Mouse (Mus musculus) heart, postnatal 14 days (tissue): ENCODE data around the gene Vmn1r103. TPM values are rescaled to one million over a fixed set of nuclear protein-coding genes. Genes with fewer than 3 reads are reported as not detected.
"Not testable (repeated sequence)": the region's sequence is repeated elsewhere in the genome, so short reads cannot be mapped to it uniquely, and the experiment has no call there.

Experiments
- DNase-seq, 2 experiments: peaks; one replicate each; pipeline ENCODE4 v3.0.0; 2021 to 2022
- intact Hi-C: fragments of 180-260 bp; cut with DNase I; formaldehyde crosslinking; loops from one replicate; pipeline ENCODE4 v1.15.1; 2025
- long read RNA-seq, 2 experiments: library from polyadenylated mRNA; stranded (forward); transcript quantifications; one replicate each; pipeline ENCODE4 v2.0.0; 2021
- total RNA-seq, 2 experiments: library from RNA; stranded (reverse); gene quantifications; 2 replicates each; pipeline ENCODE4 v1.2.3; 2021

Gene Vmn1r103
- not detected for total RNA-seq
- long read RNA-seq, experiment 1 = 0 reads
- long read RNA-seq, experiment 2 = 0 reads

DNA sequence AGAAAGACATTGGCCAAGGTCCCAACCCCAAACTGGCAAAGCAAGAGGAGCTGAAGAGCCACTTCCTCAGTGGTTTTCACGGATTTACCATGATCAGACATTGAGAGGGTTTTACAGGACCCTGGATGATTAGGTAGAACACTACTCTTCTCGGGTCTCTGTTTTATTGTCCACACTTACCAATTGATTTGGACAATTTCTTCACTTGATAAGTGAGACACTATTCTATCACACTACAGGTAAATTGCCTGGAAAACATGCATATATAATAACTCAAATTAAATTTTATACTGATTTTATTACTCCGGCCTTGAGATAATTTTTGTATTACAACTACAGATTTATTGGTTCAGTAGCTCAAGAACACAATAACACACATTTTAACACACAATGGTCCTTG is at the start of gene Vmn1r103:
TSS of gene Vmn1r103 (minus strand) at position 101 of the 400 bp plus-strand sequence.
- not testable (repeated sequence) for DNase-seq

GRCm38 (mm10) chr7:20545657-20546056 is 35.3 kb upstream of the Vmn1r103 start, which contains the start of gene Gm5726:
Gene Gm5726, minus strand, starts transcription at chr7:20545757.
- DNase-seq, intact Hi-C loops: not testable (repeated sequence)

More for the DNA sequence above, at the start of gene Vmn1r103:
- intact Hi-C loops = not testable (repeated sequence)

- intact Hi-C loops = not testable (repeated sequence)
Observed at GRCm38 (mm10) chr7:20533537-20533936, 23.2 kb upstream of the Vmn1r103 start, which contains the start of gene Vmn1r104. Gene Vmn1r104, plus strand, starts transcription at chr7:20533837.

DNA sequence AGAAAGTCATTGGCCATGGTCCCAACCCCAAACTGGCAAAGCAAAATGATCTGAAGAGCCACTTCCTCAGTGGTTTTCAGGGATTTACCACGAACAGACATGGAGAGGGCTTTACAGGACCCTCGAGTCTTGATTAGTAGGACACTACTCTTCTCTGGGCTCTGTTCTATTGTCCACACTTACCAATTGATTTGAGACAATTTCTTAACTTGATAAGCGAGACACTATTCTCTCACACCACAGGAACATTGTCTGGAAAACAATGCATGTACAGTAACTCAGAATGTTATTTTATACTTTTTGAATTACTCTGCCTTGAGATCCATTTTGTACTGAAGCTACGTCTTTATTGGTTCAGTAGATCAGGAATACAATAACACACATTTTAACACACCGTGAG is 35.5 kb downstream of the Vmn1r103 start, which contains the start of gene Gm10670:
TSS of gene Gm10670 (minus strand) at position 101 of the 400 bp plus-strand sequence.
- intact Hi-C loops, DNase-seq: not testable (repeated sequence)

More at GRCm38 (mm10) chr7:20533537-20533936, 23.2 kb upstream of the Vmn1r103 start, which contains the start of gene Vmn1r104:
- DNase-seq = not testable (repeated sequence)

Other genes with a start within 250 kb of the Vmn1r103 start
- not detected for gene Gm5890, start 247.7 kb downstream of the Vmn1r103 start, total RNA-seq
- not detected for gene Gm4133, start 176.5 kb downstream of the Vmn1r103 start, total RNA-seq
- gene Gm5728, start 135.1 kb downstream of the Vmn1r103 start, total RNA-seq = not detected
- not detected for gene Vmn1r100, start 92.6 kb downstream of the Vmn1r103 start, total RNA-seq
- gene Vmn1r101, start 67.9 kb downstream of the Vmn1r103 start, total RNA-seq = not detected
- gene Gm10670, start 35.6 kb downstream of the Vmn1r103 start, total RNA-seq = not detected
- gene Vmn1r104, start 23.3 kb upstream of the Vmn1r103 start, total RNA-seq = not detected
- gene Gm5726, start 35.2 kb upstream of the Vmn1r103 start, total RNA-seq = not detected
- not detected for gene Gm4141, start 65.7 kb upstream of the Vmn1r103 start, total RNA-seq
- gene Gm4513, start 88.5 kb upstream of the Vmn1r103 start, total RNA-seq = not detected
- not detected for gene Vmn1r107, start 158.4 kb upstream of the Vmn1r103 start, total RNA-seq
- not detected for gene Vmn1r111, start 192.7 kb upstream of the Vmn1r103 start, total RNA-seq
- gene Gm10668, start 220.1 kb upstream of the Vmn1r103 start, total RNA-seq = not detected